Mouse (Mus musculus) ES-E14 (cell line): Measurements from ENCODE around the gene Rpp14. TPM values are rescaled to one million over a fixed set of nuclear protein-coding genes. Genes with fewer than 3 reads are reported as not detected.

Experiments used
- DNase-seq: peaks from one replicate; pipeline ENCODE4 v3.0.0-alpha.2; 2013; ENCODE audit warnings: low read depth, low spot score
- H3K27ac ChIP-seq: 2 replicates; pipeline ENCODE4 v1.5.1; 2012; ENCODE audit warnings: low read depth, mild to moderate bottlenecking, low read length, moderate library complexity, mixed read lengths; ENCODE audit not compliant: poor library complexity, insufficient read depth, severe bottlenecking
- H3K36me3 ChIP-seq: 2 replicates; pipeline ENCODE4 v1.6.1; 2012; ENCODE audit warnings: mild to moderate bottlenecking, low read length, moderate library complexity, mixed read lengths; ENCODE audit not compliant: control insufficient read depth, poor library complexity, insufficient read depth, severe bottlenecking
- H3K4me1 ChIP-seq, 2 experiments: fragments of 150-350 bp in 1 of 2; sonication (generic) in 1 of 2; 2 replicates each; pipeline ENCODE4 v1.6.1; 2012; ENCODE audit warnings: low read length in 2 of 2, mild to moderate bottlenecking in 1 of 2, mixed read lengths in 1 of 2; ENCODE audit not compliant: control insufficient read depth in 2 of 2, insufficient read depth in 2 of 2, poor library complexity in 1 of 2
- H3K4me3 ChIP-seq, 2 experiments: fragments of 150-350 bp in 1 of 2; sonication (generic) in 1 of 2; 2 replicates each; pipeline ENCODE4 v1.5.1; 2012; ENCODE audit warnings: low read length in 2 of 2, low read depth in 1 of 2, mild to moderate bottlenecking in 1 of 2, mixed read lengths in 1 of 2; ENCODE audit not compliant: insufficient read depth in 1 of 2, poor library complexity in 1 of 2, severe bottlenecking in 1 of 2
- H3K9ac ChIP-seq: 2 replicates; pipeline ENCODE4 v1.6.1; 2012; ENCODE audit warnings: low read depth, mild to moderate bottlenecking, low read length, mixed read lengths; ENCODE audit not compliant: poor library complexity, insufficient read depth, severe bottlenecking
- H3K9me3 ChIP-seq: fragments of 150-350 bp; sonication (generic); 2 replicates; pipeline ENCODE4 v1.6.1; 2012; ENCODE audit warnings: low read depth, mild to moderate bottlenecking, low read length; ENCODE audit not compliant: control insufficient read depth, insufficient read depth
- CHD2 ChIP-seq: IDR thresholded peaks from 2 replicates; pipeline ENCODE4 v1.6.1; 2014; ENCODE audit warnings: mild to moderate bottlenecking, low read depth, low read length, inconsistent platforms
- HCFC1 ChIP-seq: IDR thresholded peaks from 2 replicates; pipeline ENCODE4 v1.6.1; 2012; ENCODE audit warnings: low read length, inconsistent platforms, borderline replicate concordance; ENCODE audit not compliant: insufficient read depth
- MAFK ChIP-seq: IDR thresholded peaks from 2 replicates; pipeline ENCODE4 v1.6.1; 2014; ENCODE audit warnings: mild to moderate bottlenecking, low read depth, low read length, inconsistent platforms; ENCODE audit not compliant: insufficient read depth
- ZC3H11A ChIP-seq: IDR thresholded peaks from 2 replicates; pipeline ENCODE4 v1.6.1; 2012; ENCODE audit warnings: low read depth, mild to moderate bottlenecking, inconsistent platforms, low read length, borderline replicate concordance
- ZNF384 ChIP-seq: IDR thresholded peaks from 2 replicates; pipeline ENCODE4 v1.6.1; 2012; ENCODE audit warnings: low read depth, low read length, inconsistent platforms
- in situ Hi-C, 2 experiments: fragments of 600-800 bp; cut with MboI; formaldehyde crosslinking; loops; one replicate each; pipeline ENCODE4 v1.15.1; 2025; ENCODE audit warnings: low sequenced_read_pairs in 2 of 2, inconsistent platforms in 1 of 2; ENCODE audit not compliant: unreplicated experiment in 2 of 2
- total RNA-seq: library from RNA; depleted of rRNA; stranded (reverse); fragments of 300-350 nt; gene quantifications from 2 replicates; pipeline ENCODE4 v1.2.3, GENCODE M21; 2012

Rpp14 gene
- total RNA-seq, 1 experiment, result 28.3 TPM

DNA sequence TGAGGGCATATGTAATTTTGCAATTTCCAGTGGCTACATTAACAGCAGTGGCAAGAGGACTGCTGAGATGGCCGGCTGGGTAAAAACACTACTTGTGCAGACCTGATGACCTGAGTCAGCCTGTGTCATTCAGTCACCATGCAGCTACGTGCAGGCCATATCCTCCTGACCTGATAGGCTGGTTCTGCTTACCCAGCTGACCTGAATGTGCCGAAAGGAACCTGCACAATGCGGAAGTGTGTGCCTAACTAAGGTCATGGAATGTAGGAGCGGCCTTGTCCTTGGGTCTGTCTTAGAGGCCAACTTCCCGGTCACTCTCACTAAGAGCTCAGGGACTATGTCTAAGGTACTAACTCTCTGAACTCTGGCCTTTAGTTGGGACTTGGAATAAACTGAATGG is 31.4 kb downstream of the Rpp14 start:
- Histone ChIP-seq H3K4me1 (peaks cover 0 to 2% of the 10 kb centered on the region in 2 experiments; a peak in 2 of 4 replicates), H3K9me3 (no peaks in the 10 kb centered on the region), H3K36me3 (no peaks in the 10 kb centered on the region), H3K9ac (no peak overlapping the region), H3K27ac (no peak overlapping the region), H3K4me3 (no peak overlapping the region)
- TF ChIP-seq ZC3H11A, result no peak
- in situ Hi-C loops, result no loop called here
- DNase-seq, result no peak

DNA sequence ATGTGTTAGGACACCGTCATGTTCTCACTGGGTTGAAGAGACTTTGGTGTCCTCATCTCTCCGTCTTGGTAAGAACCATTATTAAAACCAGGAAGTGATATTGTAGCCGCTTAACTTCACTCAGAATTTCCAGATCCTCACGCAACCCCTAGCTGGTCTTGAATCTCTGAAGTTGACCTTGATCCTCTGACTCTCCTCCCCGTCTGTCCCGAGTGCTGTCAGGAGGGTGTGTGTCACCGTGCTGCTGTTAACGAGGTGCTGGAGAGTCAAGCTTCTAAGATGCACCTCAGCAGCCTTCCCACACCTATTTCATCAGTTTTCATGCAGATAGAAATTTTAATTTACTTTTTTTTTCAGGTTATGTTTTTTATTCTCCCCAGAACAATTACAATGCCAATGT is 31.9 kb downstream of the Rpp14 start:
- no peaks in the 10 kb centered on the region for H3K9me3 ChIP-seq
- peaks cover 0 to 2% of the 10 kb centered on the region in 2 experiments; a peak in 2 of 4 replicates for H3K4me1 ChIP-seq
- in situ Hi-C loops, result no loop called here
- no peak for DNase-seq
- H3K9ac ChIP-seq, result no peak overlapping the region
- H3K27ac ChIP-seq, result no peak overlapping the region
- no peaks in the 10 kb centered on the region for H3K36me3 ChIP-seq
- TF ChIP-seq HCFC1 (no peak), CHD2 (no peak), ZNF384 (no peak), ZC3H11A (no peak), MAFK (no peak)
- no peak overlapping the region for H3K4me3 ChIP-seq

DNA sequence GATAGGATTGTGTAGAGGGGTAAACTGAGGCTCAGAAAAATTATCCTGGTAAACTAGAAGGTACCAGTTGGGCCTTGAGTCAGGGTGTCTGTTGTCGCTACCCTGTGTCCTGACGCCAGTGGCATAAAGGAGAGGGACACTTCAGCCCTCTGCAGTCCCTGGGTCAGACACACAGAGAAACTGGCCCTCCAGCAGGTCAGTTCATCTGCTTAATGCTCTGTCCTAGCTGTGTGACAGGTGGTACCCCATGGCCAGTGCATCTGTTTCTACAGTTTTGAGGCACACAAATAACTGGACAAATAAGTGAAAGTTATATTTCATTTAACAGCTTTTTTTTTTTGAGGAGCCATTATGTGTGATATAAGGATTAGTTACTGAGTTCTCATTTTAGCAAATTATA is 33.4 kb downstream of the Rpp14 start:
- no peak for TF ChIP-seq ZC3H11A
- no peak for TF ChIP-seq HCFC1
- TF ChIP-seq CHD2, result no peak
- TF ChIP-seq ZNF384, result no peak
- no peak for TF ChIP-seq MAFK
- no peak for DNase-seq
- Histone ChIP-seq H3K9me3 (no peaks in the 10 kb centered on the region), H3K4me1 (peaks cover 0 to 2% of the 10 kb centered on the region in 2 experiments; a peak in 2 of 4 replicates), H3K27ac (no peak overlapping the region), H3K9ac (no peak overlapping the region), H3K4me3 (no peak overlapping the region), H3K36me3 (no peaks in the 10 kb centered on the region)
- in situ Hi-C loops, result no loop called here

DNA sequence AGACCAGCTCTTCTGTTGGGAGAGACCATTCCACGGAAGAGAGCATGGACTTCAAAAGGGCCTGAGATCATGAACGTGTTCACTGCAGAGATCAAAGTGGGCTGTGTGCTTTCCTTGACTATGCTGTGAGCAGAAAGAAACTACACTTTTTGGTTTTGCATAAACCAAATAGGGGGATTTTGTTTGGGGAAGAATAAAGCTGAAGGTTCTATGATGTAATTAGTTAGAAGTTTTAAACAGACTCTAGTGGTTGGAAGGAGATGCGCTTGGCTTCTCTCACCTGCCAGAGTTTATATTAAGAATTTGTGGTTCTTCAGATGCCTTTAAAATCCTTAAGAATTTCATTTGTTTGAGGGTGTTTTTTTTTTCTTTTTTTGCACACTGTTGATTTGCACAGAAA is 34.1 kb downstream of the Rpp14 start:
- no peaks in the 10 kb centered on the region for H3K9me3 ChIP-seq
- no peak overlapping the region for H3K27ac ChIP-seq
- no peaks in the 10 kb centered on the region for H3K36me3 ChIP-seq
- no peak for TF ChIP-seq MAFK
- no peak for TF ChIP-seq ZC3H11A
- TF ChIP-seq CHD2, result no peak
- TF ChIP-seq ZNF384, result no peak
- TF ChIP-seq HCFC1, result no peak
- peaks cover 0 to 2% of the 10 kb centered on the region in 2 experiments; a peak in 2 of 4 replicates for H3K4me1 ChIP-seq
- no peak for DNase-seq
- in situ Hi-C loops, result no loop called here
- no peak overlapping the region for H3K9ac ChIP-seq
- no peak overlapping the region for H3K4me3 ChIP-seq

DNA sequence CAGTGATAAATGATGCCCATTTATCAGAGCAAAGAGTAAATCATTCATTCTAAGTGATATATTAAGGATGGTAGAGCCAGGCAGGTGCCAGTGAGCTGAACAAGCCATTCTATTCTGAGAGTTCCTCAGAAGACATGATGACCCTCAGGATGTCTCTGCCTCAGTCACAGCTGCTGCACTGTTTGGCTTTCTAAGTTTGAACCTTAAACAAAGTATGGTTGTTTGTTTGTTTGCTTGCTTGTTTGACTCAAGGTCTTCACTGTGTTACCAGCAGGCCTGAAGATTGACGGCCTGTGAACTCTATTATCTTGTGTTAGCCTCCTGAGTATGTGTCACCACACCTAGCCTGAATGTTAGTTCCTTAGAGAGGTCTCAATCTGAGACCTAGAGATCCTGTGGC is 34.6 kb downstream of the Rpp14 start:
- Histone ChIP-seq H3K4me1 (peaks cover 0 to 2% of the 10 kb centered on the region in 2 experiments; a peak in 2 of 4 replicates), H3K36me3 (no peaks in the 10 kb centered on the region), H3K9me3 (no peaks in the 10 kb centered on the region), H3K9ac (no peak overlapping the region), H3K4me3 (no peak overlapping the region), H3K27ac (no peak overlapping the region)
- in situ Hi-C loops, result no loop called here
- TF ChIP-seq CHD2, result no peak
- no peak for DNase-seq
